ENCODE assay signal across 29 mouse cellular contexts in the genomic region with DNA sequence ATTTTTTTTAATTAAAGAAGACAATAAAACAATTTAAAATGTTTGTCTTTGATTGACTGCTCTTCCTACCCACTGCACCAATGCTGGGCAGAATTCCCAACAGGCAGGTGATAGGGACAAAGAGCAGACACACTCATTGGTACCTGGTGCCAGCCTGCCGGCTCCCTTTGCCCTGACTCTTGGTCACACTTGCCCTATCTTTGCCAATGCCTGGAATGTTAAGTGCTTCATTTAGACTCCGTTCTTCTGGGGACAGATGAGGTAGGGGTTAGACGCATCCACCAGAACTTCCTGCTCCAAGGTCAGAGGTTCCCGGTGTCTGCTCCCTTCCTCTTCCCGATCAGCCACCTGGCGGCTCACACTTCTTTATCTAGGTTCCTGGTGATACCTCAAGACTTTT.
A peak's percentile ranks its signal among the peaks of the same experiment; 100 is the strongest.
DNase-seq lines count a peak whose midpoint lies in the region; ATAC-seq and TF ChIP-seq lines count a peak whose summit lies in the region.
"Had no signal": no experiment of that assay in that cellular context is flagged by ENCODE, and none has a peak within 500 bp of the region (broad histone marks: within the 10 kb centered on the region; RNA-seq: fewer than 3 reads in every experiment).

No protein-coding gene starts in this region.

- peak; percentile 84 to 85 for DNase-seq in heart, adult 18-20 months
- DNase-seq in heart, adult 8-10 months (ENCODE audit: low spot score): peak; percentile 76
- DNase-seq in heart, postnatal 25 days (ENCODE audit: low spot score): peak; percentile 37
- DNase-seq in gastrocnemius, adult 2 months: no peak
- no peak for DNase-seq in layer of hippocampus, adult 9-11 months
- DNase-seq: adrenal gland, postnatal 10 days; cerebellum, adult 2 months; cerebellum, postnatal 36 days; embryo, embryonic 11 days; gastrocnemius, postnatal 10 days; kidney, adult 9 months; liver, postnatal 0 days; right cerebral cortex, postnatal 4 days; thymus, postnatal 36 days had no signal

- TF ChIP-seq CTCF in gastrocnemius, adult 2 months (IDR thresholded peaks at IDR 0.05): no peak

- H3K4me1 ChIP-seq in heart, embryonic 14.5 days (ENCODE audit: control insufficient read depth in 2 of 2, insufficient read depth in 2 of 2, low read length in 2 of 2): peaks cover 27 to 32% of the 10 kb centered on the region in 2 experiments
- H3K4me1 ChIP-seq in forebrain, embryonic 16.5 days (replicated peaks; ENCODE audit: control insufficient read depth, insufficient read depth, low read length): no peaks in the 10 kb centered on the region
- H3K4me1 ChIP-seq: embryonic facial prominence, embryonic 13.5 days; forebrain, embryonic 12.5 days; hindbrain, embryonic 15.5 days; limb, embryonic 10.5 days; neural tube, embryonic 13.5 days; stomach, embryonic 15.5 days had no signal

- intact Hi-C loops in heart, postnatal 25 days (cut with DNase I): no loop called here
- intact Hi-C loops in gastrocnemius, adult 2 months (cut with DNase I): no loop called here

- ATAC-seq in heart, embryonic 14.5 days (ENCODE audit: insufficient number of reproducible peaks, insufficient read depth, low FRiP score, low read depth): peak; percentile 8; the same call in 1 of the 2 replicates
- ATAC-seq in forebrain, embryonic 16.5 days: no peak
- ATAC-seq: liver, postnatal 0 days; lung, postnatal 0 days; midbrain, embryonic 16.5 days had no signal

- H3K9me3 ChIP-seq in heart, embryonic 14.5 days (ENCODE audit: control insufficient read depth, low read length): no peaks in the 10 kb centered on the region
- no peaks in the 10 kb centered on the region for H3K9me3 ChIP-seq in forebrain, embryonic 16.5 days (ENCODE audit: control insufficient read depth, low read length)
- H3K9me3 ChIP-seq: embryonic facial prominence, embryonic 13.5 days; forebrain, embryonic 12.5 days; hindbrain, embryonic 15.5 days; limb, embryonic 10.5 days; neural tube, embryonic 13.5 days; stomach, embryonic 15.5 days had no signal

- WGBS in heart, embryonic 14.5 days: 8% methylated on average over 6 of the region's 6 CpGs
- 87% methylated on average over 6 of the region's 6 CpGs for WGBS in forebrain, embryonic 16.5 days

- peak overlapping the region; percentile 11 to 45; a peak in 2 of 4 replicates for H3K27ac ChIP-seq in heart, embryonic 14.5 days (replicated peaks in 1 of 2; ENCODE audit: control insufficient read depth in 1 of 2, insufficient read depth in 1 of 2, low read depth in 2 of 2, low read length in 2 of 2)
- no peak overlapping the region for H3K27ac ChIP-seq in gastrocnemius, adult 2 months
- no peak overlapping the region for H3K27ac ChIP-seq in forebrain, embryonic 16.5 days (ENCODE audit: low read length)
- H3K27ac ChIP-seq: embryonic facial prominence, embryonic 13.5 days; forebrain, embryonic 12.5 days; hindbrain, embryonic 15.5 days; left cerebral cortex, adult 2 months; limb, embryonic 10.5 days; macrophage; neural tube, embryonic 13.5 days; stomach, embryonic 15.5 days had no signal

- H3K27me3 ChIP-seq in heart, embryonic 14.5 days (ENCODE audit: control insufficient read depth, insufficient read depth, low read length): no peaks in the 10 kb centered on the region
- no peaks in the 10 kb centered on the region for H3K27me3 ChIP-seq in forebrain, embryonic 16.5 days (replicated peaks; ENCODE audit: control insufficient read depth, insufficient read depth, low read length)
- H3K27me3 ChIP-seq: embryonic facial prominence, embryonic 13.5 days; forebrain, embryonic 12.5 days; hindbrain, embryonic 15.5 days; neural tube, embryonic 13.5 days; stomach, embryonic 15.5 days had no signal

- H3K4me2 ChIP-seq in heart, embryonic 14.5 days (ENCODE audit: low read length): no peak overlapping the region
- H3K4me2 ChIP-seq in forebrain, embryonic 16.5 days (ENCODE audit: low read length): no peak overlapping the region
- H3K4me2 ChIP-seq: embryonic facial prominence, embryonic 13.5 days; forebrain, embryonic 12.5 days; hindbrain, embryonic 15.5 days; liver, embryonic 11.5 days; neural tube, embryonic 13.5 days; stomach, embryonic 15.5 days had no signal

- H3K36me3 ChIP-seq in heart, embryonic 14.5 days (ENCODE audit: control insufficient read depth, insufficient read depth, low read length): no peaks in the 10 kb centered on the region
- H3K36me3 ChIP-seq in forebrain, embryonic 16.5 days (ENCODE audit: control insufficient read depth, insufficient read depth): no peaks in the 10 kb centered on the region
- H3K36me3 ChIP-seq: embryonic facial prominence, embryonic 13.5 days; forebrain, embryonic 12.5 days; hindbrain, embryonic 15.5 days; limb, embryonic 10.5 days; neural tube, embryonic 13.5 days; stomach, embryonic 15.5 days had no signal

- H3K9ac ChIP-seq in heart, embryonic 14.5 days (ENCODE audit: low read length): no peak overlapping the region
- no peak overlapping the region for H3K9ac ChIP-seq in forebrain, embryonic 16.5 days (replicated peaks; ENCODE audit: low read depth, low read length)
- H3K9ac ChIP-seq: embryonic facial prominence, embryonic 13.5 days; forebrain, embryonic 12.5 days; hindbrain, embryonic 15.5 days; liver, postnatal 0 days; neural tube, embryonic 13.5 days; stomach, embryonic 15.5 days had no signal

- no peak overlapping the region for H3K4me3 ChIP-seq in heart, embryonic 14.5 days (ENCODE audit: control insufficient read depth in 1 of 2, insufficient read depth in 1 of 2, low read depth in 1 of 2, low read length in 2 of 2)
- H3K4me3 ChIP-seq in gastrocnemius, adult 2 months: no peak overlapping the region
- no peak overlapping the region for H3K4me3 ChIP-seq in forebrain, embryonic 16.5 days (replicated peaks; ENCODE audit: low read length)
- H3K4me3 ChIP-seq: embryonic facial prominence, embryonic 13.5 days; erythroblast, embryonic 14.5 days; forebrain, embryonic 12.5 days; hindbrain, embryonic 15.5 days; left cerebral cortex, adult 2 months; limb, embryonic 10.5 days; myocyte; neural tube, embryonic 13.5 days; stomach, embryonic 15.5 days had no signal

Comparison
In these comparisons a context has a peak if more than half of its experiments do, and no peak if none do; other contexts are left out.
1. DNase-seq: peak in heart, adult 18-20 months (2 of 2), heart, adult 8-10 months (single experiment) and heart, postnatal 25 days (single experiment); none in gastrocnemius, adult 2 months (single experiment) and layer of hippocampus, adult 9-11 months (single experiment).
2. H3K27ac ChIP-seq: peak in heart, embryonic 14.5 days (2 of 2); none in gastrocnemius, adult 2 months (single experiment) and forebrain, embryonic 16.5 days (single experiment).